Mouse (Mus musculus): ENCODE results near the gene Nr1d2.
"Not testable (repeated sequence)": the region's sequence is repeated elsewhere in the genome, so short reads cannot be mapped to it uniquely, and the experiment has no call there.

The Nr1d2 gene

DNA sequence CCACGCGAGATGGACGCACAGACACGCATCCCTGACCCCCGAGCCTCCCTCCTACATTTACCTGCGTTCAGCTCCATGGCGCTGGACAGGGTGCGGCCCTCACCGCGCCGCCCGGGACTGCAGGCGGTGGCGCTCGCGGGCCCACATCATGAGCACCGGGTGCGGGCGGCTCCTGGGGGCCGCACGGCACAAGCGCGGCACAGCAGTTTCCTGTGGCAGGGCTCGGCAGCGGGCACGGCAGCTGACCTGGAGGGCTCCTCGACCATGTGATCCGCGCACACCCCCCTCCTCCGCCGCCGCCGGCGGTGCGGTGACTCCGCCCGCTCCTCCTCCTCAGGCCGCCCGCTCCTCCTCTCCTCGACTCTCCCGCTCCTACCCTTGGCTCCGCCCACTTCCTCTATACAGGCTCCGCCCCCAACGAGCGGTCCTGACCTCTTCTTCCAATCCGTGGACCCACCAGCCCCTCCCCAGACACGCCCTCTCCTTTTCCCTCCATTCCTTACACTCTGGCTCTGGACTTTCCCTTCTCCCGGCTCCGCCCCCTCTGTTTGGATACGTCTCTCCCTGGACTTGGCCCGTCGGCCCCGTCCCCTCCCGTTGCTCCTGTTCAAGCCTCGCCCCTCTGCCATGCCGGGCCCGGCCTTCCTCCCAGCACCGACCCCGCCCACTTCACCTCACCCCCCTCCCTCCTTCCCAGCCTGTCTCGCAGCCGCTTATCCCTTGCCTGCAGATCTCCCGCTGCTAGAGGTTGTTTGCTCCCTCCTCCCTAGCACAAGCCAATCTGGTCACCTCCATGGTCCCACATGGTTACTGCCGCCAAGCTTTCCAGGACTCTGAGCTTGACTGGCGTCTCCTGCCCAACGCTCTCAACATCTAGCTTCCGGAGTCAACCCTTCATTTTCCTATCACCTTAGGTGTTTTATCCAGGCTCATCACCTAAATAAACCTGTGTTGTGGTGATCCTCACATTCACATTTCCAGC, at the start of gene Nr1d2:
Gene Nr1d2, minus strand, starts transcription at position 378 of the 982 bp plus-strand sequence.
- peak; percentile 97 for DNase-seq (ENCODE audit: low spot score)

DNA sequence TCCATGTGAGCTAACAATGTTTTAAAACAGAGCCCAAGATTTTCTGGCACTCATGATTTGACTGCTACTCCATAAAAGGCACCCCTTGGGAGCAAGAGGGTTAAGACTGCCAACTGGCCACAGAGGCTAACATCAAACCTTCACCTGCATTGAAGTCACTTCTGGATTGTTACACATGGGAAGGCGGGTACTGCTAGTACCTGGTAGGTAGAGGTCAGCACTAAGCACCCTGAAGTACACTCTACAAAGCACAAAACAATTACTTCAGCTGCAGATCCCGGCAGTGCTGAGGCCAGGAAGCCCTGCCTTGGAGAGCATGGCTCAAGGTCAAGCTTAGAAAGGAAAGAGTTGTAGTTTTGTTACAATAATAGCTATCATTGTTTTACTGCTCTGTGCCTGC, 48.5 kb upstream of the Nr1d2 start:
- no peak for DNase-seq (ENCODE audit: low spot score)

DNA sequence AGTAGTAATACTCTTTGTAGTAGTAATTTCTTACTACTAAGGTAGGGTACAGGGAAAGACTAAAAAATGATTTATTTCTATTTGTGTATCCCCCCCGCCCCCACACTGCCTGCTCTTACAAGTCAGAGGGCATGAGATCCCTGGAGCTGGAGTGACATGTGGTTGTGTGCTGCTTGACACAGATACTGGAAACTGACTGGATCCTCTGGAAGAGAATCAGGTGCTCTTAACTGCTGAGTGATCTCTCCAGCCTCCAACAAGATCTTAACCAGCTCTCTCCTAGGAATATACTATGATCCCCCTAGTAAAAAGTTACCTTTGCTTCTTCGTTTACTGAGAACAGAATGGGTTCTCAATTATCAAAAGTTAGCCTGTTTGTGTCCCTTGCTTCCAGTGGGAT, 47.5 kb upstream of the Nr1d2 start:
- DNase-seq (ENCODE audit: low spot score), result no peak

DNA sequence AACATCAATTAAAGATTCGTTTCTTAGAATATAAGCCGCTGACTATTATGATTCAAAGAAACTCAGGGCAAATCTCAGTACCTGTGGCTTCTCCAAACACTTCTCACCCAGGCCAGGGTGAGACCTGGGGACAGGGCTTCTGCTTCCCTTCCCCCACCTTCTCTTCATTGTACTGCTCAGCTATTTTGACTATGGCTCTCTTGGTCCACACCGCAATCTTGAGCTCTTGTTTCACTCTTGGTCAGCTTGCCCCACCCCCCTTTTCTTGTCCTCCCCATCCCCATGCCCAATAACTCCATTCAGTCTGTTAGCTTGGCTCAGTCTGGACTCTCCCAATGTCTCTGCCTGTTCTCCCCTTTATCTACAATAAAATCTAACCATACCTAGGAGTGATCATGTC, 46.5 kb upstream of the Nr1d2 start:
- DNase-seq (ENCODE audit: low spot score), result no peak

DNA sequence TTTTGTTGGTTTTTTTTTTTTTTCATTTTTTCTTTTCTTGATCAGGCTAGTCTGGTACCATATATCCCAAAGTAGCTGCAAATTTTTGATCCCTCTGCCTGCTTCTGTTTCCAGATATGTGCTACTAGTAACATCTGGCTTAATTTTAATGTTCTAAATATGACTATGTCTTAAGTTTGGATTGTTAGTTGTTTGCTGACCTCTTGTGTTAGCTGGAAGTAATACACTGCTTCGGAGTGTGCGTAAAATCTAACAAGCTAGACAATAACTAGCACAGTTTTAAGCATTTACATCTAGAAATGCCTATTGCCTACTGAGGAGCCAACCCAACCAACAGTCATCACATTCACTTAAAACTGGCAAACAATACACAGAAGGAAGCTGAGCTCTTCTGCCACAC, 45.7 kb upstream of the Nr1d2 start:
- peak; percentile 35 for DNase-seq (ENCODE audit: low spot score)

DNA sequence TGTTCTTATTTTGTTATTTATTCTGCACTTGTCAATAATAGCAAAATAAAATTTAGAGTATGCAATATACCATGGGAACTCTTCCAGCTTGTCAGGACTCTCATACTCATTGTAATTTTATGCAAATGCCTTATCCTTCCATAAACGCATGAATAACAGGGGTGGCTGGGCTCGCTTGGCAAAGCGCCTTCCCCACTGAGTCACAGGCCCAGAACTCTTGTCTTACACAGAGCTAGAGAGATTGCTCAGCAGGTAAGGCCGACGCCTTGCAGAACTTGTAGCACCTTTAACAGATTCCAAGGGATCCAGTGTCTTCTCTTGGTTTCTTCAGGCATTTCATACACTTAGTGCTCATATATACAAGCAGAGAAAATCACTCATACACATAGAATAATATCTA, 41.4 kb upstream of the Nr1d2 start:
- no peak for DNase-seq (ENCODE audit: low spot score)

DNA sequence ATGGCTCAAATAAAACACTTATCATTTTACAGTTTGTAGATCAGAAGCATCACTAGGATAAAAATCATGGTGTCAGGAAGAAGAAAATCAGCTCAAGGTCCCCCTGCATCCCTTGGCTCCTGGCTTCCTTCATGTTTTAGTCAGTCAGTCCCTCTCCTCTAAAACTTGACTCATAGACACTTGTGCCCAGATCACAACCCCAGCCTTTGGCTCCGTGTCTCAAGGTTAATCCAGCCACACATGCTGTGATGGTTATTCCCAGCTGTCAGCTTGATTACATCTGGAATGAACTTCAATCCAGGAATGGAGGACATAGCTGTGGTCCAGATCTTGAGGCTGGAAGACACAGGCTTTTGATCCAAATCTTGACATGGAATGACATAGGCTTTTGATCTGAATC, 35.6 kb upstream of the Nr1d2 start:
- DNase-seq (ENCODE audit: low spot score), result no peak

DNA sequence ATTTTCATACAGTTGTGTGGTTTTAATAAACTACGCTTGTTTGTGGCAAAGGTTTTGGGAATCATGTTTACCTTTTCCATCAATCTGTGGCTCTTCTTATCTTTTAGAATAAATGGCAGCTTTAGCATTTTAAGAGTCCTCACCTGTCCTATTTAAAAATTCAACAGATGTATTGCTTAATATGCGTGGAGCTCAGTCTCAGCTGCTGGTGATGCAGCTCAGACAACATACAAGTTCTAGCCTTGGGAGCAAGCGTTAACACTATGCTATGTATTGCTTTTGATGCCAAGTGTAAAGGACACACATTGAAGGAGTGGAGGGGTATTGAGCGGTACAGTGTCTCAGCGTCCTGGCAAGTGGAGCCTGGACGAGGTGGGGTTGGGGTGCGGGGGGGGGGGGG, 32.7 kb upstream of the Nr1d2 start:
- DNase-seq (ENCODE audit: low spot score), result no peak

DNA sequence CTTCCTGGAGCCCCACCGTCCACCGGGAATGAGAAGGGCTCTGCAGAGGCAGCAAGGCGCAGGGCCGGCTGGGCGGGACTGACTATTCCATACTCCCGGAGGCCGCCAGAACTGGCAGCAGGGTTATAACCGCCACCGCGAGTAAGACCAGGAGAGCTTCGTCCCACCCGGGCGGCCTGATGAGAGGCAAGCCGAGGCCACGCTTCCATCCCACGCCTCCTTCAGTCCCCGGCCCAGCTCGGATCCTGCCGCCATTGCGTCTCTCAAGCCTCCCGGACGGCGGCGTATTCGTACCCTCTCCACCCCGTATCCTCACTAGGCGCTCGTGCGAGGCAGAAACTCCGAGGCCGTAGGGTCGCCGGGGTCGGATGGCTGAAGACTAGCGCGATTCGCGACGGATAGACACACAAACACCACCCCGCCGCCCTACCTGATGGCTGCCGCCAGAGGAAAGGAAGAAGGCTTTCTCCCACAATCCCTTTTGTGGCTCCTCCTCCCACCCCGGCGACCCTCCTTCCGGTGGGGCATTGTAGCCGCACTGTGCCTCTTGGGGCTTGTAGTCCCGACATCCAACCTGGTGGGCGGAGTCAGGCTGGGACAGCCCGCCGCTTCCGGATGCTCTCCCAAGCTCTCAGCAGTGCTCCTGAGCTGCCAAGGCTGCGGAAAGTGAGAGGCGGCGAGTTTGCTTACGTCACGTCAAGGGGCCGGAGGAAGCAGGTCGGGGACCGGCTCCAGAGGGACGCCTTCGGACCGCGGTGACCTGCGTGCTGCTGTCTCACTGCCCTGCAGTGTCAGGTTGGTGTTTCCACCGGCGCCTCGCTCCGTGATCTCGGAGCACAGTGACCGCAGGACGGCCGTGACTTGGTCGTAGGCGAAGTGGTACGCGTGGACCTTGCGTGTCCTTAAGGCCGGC, 31.9 kb upstream of the Nr1d2 start, which contains the start of the genes Nkiras1 and Rpl15:
Gene Nkiras1, plus strand, starts transcription at position 608 of the 913 bp plus-strand sequence.
Gene Rpl15, minus strand, starts transcription at position 863 of the 913 bp plus-strand sequence.
- peak; percentile 90 for DNase-seq (ENCODE audit: low spot score)

DNA sequence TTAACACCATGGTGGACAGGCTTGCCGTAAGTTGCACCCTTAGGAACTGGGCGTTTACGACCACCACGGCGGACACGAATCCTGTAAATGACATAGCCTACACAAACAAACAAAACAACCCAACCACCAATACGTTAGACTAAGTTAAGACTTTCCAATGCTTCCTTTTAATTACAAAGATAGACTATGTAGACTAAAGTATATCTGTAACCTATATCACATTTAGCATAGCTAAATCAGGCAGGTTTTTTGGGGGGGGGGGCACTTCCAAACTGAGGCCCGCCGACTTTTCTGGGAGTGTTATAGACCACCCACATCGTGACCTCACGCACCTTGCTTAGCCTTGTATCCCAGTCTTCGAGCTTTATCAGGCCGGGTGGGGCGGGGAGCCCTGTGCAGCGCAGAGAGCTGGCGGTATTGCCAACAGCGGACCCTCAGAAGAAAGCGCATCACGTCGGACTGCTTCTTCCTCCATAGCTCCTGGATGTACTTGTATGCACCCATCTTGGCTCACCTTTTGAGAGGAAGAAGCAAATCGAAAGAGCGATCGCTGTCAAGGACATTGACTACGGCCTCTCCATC, 31.1 kb upstream of the Nr1d2 start:
- not testable (repeated sequence) for DNase-seq (ENCODE audit: low spot score)

DNA sequence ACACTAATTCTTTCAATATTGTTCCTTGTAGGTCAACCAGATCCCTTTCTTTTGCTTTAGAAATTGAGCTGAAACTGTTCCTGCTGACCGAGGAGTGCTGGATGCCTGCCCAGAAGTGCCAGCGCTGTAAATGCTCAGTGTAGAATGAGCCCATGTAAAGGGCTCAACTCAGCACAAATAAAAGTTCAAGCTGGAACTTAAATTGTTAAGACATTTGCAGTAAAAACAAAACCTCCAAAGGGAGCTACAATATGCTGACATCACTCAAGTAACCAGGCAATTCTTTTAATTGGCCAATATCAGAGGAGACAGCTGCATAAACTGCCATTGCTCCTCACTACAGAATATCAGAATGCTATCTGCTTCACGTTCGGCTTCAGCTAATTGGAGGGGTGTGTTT, 24.5 kb upstream of the Nr1d2 start:
- DNase-seq (ENCODE audit: low spot score), result no peak

DNA sequence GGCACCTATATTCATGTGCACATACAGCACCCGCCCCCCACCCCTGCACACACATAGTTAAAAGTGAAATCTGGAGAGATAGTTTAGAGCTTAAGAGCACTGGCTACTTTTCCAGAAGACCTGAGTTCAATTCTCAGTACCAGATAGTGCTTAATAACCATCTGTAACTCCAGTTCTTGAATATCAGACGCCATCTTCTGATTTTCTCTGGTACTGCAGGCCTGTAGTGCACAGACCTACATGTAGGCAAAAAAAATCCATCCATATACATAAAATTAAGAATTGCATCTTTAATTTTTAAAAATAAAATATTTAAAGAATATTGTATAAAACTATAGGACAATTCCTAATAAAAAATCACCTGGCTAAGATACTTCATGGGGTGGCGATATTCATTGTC, 22.3 kb upstream of the Nr1d2 start:
- DNase-seq (ENCODE audit: low spot score), result no peak

DNA sequence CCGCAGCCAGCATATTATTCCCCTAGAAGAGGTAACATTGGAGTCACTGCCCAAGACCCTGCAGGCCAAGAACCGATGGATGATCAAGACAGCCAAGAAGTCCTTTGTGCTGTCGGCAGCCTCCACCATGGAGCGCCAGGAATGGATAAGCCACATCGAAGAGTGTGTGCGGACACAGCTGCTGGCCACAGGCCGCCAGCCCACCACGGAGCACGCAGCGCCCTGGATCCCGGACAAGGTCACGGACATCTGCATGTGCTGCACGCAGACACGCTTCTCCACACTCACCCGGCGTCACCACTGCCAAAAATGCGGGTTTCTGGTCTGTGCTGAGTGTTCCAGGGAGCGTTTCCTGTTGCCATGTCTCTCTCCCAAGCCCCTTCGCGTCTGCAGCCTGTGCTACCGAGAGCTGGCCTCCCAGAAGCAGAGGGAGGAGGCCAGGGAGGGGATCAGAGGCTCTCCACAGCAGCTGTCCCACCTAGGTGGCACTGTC, 3.8 kb upstream of the Nr1d2 start:
- no peak for DNase-seq (ENCODE audit: low spot score)

DNA sequence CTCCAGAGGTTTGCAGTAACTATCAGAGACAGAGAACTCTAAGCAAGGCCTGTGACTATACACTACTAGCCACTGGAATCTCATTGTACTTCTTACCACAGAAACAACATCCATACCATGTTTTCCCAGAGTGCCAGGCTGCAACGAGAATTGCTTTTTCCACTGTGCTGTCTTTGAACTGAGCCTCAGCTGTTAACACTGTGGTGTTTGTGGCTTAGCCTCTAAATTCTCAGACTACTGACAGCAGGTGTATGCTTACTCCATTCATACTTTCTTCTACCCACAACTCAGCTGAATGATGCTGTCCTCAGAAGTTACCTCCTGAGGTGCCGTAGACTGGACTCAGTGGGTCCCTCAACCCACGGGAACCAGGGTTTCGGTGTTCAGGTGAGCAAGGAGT, 2.9 kb upstream of the Nr1d2 start:
- no peak for DNase-seq (ENCODE audit: low spot score)

DNA sequence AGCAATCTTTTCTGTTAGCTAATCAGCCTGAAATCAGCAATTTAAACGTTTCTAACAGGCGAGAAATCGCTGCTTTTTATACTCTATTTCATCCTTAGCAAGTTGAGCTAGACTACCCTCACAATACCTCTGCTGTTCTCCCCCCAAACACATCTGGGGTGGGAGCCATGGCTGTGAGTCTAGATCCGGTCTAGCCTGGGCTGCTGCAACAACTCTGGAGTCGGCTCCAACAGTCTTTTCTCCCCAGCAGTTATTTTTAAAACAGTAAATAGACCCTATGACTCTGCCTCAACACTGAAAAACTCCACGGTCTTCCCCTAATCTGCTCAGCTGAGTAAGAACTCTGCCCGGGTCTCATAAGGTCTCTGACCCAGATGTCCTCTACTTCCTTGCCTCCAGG, 1.2 kb upstream of the Nr1d2 start:
- DNase-seq (ENCODE audit: low spot score), result no peak

DNA sequence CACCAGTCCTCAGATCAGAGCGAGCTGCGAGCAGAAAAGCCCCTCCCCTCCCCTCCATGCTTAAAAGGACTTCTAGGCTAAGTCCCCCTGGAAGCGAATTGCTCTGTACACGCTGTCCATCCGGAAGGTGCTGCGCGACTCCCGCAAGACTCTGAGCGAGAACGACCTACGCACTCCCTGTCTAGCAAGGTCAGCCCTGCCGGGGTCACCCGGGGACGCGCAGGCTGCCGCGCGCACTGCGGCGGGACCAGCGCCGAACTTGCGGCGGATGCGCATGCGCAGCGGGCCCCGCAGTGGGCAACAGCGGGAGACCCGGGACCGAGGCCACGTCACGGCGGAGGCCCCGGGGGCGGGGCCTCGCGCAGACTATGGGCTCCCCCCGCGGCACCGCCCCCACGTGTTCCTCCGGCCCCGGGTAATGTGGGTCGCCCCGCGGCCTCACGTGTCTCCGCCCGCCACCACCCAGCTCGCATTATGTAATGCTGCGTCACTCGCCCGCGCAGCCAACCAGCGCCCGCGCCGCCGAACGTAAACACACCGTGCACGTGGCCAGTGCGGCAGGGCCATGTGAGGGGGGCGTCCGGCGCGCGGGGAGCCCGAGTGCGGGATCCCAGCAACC, 687 bp downstream of the Nr1d2 start:
- peak; percentile 97 for DNase-seq (ENCODE audit: low spot score)

DNA sequence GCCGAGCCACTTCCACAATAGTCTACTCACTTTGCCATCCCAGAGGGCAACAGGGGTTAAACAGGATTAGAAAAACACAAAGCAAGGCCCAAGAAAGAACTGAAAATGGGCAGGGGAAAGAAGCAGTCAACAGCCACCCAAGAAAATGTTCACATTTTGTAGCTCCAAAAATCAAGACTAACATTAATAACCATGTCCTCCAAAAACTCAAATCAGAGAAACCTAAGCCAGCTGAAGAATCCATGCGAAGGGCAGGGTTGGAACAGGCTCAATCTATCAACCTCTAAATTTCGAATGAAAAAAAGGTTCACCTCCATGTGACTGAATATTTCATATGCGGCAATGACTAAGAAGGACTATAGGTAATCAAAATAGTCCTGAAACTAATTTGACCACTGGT, 1.5 kb downstream of the Nr1d2 start:
- DNase-seq (ENCODE audit: low spot score), result no peak

DNA sequence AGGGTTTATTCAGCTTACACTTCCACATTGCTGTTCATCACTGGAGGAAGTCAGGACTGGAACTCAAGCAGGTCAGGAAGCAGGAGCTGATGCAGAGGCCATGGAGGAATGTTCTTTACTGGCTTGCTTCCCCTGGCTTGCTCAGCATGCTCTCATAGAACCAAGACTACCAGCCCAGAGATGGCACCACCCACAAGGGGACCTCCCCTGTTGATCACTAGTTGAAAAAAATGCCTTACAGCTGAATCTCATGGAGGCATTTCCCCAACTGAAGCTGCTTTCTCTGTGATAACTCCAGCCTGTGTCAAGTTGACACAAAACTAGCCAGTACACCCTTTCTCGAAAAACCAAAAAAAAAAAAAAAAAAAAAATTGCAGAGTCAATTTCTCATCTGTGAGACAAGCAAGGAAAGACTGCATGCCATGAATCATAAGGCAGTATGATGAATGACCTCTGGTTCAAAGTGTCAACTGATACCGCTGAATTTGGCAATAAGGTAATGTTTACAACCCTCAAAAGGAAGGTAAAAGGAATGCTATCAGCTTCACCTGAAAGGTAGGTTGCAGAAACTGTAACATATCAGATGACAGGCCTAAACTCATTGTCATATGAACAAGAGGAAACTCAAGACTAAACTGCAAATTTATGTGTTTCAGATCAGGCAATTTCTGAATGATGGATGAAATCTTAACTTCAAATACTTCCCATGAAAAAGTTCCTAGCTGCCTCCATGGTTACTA, 2.3 kb downstream of the Nr1d2 start:
- DNase-seq (ENCODE audit: low spot score), result not testable (repeated sequence)

DNA sequence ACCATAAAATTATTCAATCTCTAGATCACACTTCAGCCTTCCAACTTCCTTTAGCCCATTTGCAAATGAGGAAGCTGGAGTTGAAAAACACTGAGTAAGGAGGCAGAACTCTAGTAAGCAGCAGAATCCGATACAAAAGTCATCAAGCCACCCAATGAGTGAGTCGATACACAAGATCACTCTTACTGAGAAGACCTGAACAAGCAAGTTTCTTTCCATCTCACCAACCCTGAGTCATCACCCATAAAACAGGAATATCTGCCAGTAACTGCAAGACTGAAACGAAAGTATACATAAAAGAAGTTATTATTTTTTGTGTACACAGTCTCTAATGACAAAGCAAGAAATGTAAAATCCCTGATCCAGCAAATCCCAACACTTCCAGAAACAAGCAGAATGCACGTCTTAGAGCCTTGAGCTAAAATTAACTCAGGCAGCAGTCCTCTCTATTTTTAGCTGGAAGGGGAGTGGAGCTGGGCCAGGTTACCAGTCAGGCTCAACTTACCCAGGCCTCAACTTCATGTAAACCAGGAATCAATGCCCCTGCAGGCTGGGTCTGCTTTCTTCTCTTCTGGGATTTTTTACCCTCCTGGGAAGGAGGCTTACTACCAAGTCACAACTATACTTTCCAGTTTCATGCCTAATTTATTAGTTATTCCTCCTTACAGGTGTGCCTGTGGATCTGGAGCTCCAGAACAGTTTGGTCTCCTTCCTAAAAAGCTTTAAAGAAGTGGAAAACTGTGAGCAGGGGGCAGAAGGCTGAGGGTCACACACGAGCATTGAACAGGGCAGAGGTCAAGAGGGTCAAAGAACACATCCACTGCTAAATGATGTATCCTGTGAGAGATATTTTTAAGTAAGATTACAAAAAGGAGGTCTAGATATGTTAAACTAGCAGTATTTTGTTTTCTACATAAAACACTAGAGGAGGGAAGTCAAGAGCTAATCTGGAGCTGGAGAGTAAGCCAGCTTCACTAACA, 4.7 kb downstream of the Nr1d2 start:
- no peak for DNase-seq (ENCODE audit: low spot score)

DNA sequence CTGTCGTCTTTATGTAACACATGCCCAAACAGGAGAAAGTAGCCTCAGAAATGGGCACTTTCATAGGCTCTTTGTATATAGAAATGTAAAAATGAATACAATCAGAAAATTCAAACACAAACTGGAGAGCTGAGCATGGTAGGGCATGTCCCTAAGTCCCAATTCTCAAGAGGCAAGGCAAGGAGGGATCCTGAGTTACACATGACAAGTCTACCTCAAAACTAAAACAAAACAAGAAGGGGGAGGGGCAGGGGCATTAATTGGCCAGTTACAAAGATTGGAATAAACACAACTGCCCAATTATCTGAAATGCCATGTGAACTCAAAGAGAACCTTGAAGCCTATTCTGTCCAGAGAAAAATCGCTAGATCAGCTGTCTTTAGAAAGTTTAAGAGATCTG, 5.9 kb downstream of the Nr1d2 start:
- no peak for DNase-seq (ENCODE audit: low spot score)
